Mouse (Mus musculus) Patski (cell line): Measurements from ENCODE around the gene Astn2. TPM values are rescaled to one million over a fixed set of nuclear protein-coding genes. Genes with fewer than 3 reads are reported as not detected.
A peak's percentile ranks its signal among the peaks of the same experiment; 100 is the strongest.

Experiments used
- ATAC-seq: fragments of 100-300 bp; one replicate; pipeline ENCODE4 v1.8.0; 2021
- CTCF ChIA-PET: fragments of 350-600 bp; sonication (Branson Sonifier 250); formaldehyde crosslinking; loops from one replicate; lab custom pipeline; 2022; ENCODE audit warnings: inconsistent platforms; lab: Charles Lee
- POLR2A ChIA-PET: fragments of 350-600 bp; sonication (Branson Sonifier 250); formaldehyde crosslinking; loops from one replicate; lab custom pipeline; 2022; ENCODE audit warnings: antibody characterized with exemption, inconsistent platforms; lab: Charles Lee
- DNase-seq: peaks from one replicate; pipeline ENCODE4 v3.0.0-alpha.2; 2011; ENCODE audit warnings: low read depth, low spot score
- H3K27me3 ChIP-seq: fragments of 371-371 bp; one replicate; pipeline ENCODE4 v1.5.1; 2021
- CTCF ChIP-seq: fragments of 100-300 bp; IDR thresholded peaks from one replicate; pipeline ENCODE4 v1.5.1; 2021
- in situ Hi-C: fragments of 300-500 bp; cut with MboI; formaldehyde crosslinking; loops from 3 replicates; pipeline ENCODE4 v1.11.1; 2018; ENCODE audit warnings: low pct_unique_long_range_greater_than_20kb, mixed read lengths
- polyA plus RNA-seq: library from polyadenylated mRNA; unstranded; gene quantifications from one replicate; pipeline ENCODE4 v1.2.3, GENCODE M21; 2021

Astn2 gene
- polyA plus RNA-seq, 1 experiment from 2014 or later = 0.19 TPM

DNA sequence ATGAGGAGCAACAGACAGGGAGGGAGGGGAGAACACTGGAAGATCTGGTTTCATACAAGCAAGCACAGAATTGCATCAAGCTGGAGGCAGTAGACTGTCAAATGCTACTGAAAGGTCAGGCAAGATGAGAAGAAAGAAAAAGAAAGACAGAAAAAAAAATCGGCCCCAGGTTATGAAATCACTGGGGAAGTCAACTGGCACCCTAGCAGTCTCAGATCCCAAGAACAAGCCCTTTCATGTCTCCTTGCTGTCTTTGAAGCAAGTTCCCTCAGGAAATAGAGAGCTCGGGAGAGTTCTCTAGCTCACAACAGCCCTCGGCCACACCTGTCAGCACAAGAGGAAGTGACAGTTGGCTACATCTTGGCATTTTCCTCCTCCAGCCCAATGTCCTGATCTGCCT is 766.2 kb downstream of the Astn2 start:
- no peak for TF ChIP-seq CTCF
- ATAC-seq (no peak), DNase-seq (no peak)
- in situ Hi-C loops = no loop called here
- no peaks in the 10 kb centered on the region for H3K27me3 ChIP-seq
- CTCF ChIA-PET = no interaction called here
- POLR2A ChIA-PET = no interaction called here

DNA sequence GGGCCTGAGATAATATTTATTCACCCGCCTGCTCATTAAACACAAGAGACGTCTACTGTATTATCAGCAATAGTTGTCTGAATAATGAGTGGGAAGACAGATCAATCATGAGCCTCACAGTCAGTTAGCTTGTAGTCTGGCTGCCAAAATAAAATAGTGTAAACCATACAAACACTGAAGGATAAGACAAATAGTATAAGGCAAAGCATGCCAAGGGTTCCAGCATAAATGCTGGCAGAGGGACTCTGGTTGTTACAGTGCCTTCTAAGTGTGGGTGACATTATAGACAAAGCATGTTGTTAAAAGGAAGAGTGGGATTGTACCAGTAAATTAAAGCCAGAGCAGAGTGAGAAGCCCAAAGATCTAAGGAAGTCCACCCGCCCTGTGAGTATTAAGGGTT is 784.3 kb downstream of the Astn2 start:
- POLR2A ChIA-PET = no interaction called here
- H3K27me3 ChIP-seq = no peaks in the 10 kb centered on the region
- in situ Hi-C loops = no loop called here
- CTCF ChIA-PET = no interaction called here
- ATAC-seq (no peak), DNase-seq (no peak)
- no peak for TF ChIP-seq CTCF

DNA sequence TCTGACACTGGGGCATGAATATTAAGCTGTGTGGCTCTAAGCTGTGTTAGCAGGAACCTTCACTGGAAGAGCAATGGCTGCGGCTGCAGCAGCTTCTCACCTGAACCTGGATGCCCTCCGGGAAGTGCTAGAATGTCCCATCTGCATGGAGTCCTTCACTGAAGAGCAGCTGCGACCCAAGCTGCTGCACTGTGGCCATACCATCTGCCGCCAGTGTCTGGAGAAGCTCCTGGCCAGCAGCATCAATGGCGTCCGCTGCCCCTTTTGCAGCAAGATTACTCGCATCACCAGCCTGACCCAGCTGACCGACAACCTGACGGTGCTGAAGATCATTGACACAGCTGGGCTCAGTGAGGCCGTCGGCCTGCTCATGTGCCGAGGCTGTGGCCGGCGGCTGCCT is 791.3 kb downstream of the Astn2 start:
- ATAC-seq (no peak), DNase-seq (no peak)
- in situ Hi-C loops = no loop called here
- ChIA-PET CTCF (no interaction called here), POLR2A (no interaction called here)
- no peaks in the 10 kb centered on the region for H3K27me3 ChIP-seq
- TF ChIP-seq CTCF = no peak

DNA sequence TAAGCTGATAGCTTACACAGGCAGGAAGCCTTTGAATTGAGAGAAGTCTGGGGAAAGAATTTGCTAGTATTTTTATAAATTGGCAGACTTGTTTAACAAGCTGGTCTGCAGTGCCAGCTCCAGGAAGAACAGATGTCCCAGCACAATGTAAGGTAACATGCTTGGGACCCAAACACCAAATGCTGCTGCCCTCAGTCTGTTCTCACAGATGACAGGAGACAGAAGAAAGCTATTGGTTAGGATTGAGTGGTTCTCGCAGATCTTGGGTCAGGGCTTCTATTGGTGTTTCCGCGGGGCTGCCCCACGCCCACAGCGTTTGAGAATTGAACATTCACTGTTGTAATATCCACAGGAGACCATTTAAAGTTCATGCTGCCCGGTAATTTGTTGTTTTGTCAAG is 793.5 kb downstream of the Astn2 start:
- no peak for TF ChIP-seq CTCF
- no peaks in the 10 kb centered on the region for H3K27me3 ChIP-seq
- ChIA-PET POLR2A (no interaction called here), CTCF (no interaction called here)
- ATAC-seq (no peak), DNase-seq (no peak)
- in situ Hi-C loops = no loop called here

DNA sequence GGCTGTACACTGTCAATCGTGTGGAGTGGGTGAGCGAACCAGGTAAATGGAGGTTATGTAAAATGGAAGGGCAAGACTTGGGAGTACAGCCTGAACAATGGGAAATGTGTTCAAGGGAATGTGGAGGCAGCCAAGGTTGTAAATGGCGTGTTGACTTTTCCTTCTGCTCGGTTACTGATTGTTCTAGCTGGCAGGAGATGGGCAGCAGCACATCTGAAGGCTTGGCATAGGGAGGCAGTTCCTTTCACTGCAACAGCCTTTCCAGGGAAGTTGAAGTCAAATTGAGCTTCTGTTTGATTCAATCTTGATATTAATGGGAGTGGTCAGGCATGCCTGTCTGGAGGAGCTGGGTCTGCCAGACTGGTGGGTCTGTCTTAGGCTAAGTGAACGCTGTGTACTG is 794.1 kb downstream of the Astn2 start:
- no peaks in the 10 kb centered on the region for H3K27me3 ChIP-seq
- ChIA-PET CTCF (no interaction called here), POLR2A (no interaction called here)
- DNase-seq (no peak), ATAC-seq (no peak)
- TF ChIP-seq CTCF = no peak
- in situ Hi-C loops = no loop called here

DNA sequence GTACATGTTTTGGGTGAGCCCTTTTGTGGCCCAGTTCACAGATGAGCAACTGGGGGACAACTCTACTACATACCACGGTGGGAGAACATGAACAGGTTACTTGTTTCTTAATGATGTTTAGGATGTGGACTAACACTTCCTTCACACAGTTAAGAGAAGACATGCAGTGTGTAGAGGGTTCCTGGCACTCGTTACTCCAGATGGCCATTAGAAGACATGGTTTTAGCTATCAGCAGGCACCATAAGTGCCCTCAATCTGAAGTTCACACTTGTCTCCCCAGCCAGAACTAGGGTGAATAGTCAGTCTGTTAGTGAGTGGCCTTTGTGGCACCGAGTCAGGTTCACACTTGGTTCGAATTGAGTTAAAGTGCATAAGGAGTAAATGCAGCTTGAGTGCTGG is 796.3 kb downstream of the Astn2 start:
- no peaks in the 10 kb centered on the region for H3K27me3 ChIP-seq
- in situ Hi-C loops = no loop called here
- DNase-seq (no peak), ATAC-seq (no peak)
- POLR2A ChIA-PET = no interaction called here
- TF ChIP-seq CTCF = no peak
- CTCF ChIA-PET = no interaction called here

DNA sequence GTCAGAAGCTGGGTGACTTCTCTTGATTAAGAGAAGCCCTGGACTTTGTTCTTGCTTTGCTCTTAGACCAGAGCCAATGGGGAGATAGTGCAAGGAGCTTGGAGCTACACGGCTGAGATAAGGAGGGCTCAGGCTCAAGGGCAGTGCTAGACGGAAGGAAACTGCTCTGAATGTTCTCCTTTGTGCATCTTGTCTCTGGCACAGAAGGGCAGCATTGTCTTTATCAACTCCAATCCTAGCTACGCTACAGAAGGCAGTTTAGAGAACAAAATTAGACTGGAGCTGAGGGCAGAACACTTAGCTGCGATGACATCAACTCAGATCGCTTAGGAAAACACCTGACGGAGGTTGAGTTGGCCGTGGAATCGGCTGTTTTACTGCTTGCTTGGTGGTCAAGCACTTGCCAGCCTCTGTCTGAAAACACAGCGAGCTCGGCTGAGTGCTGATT is 797.2 kb downstream of the Astn2 start:
- in situ Hi-C loops = no loop called here
- no peaks in the 10 kb centered on the region for H3K27me3 ChIP-seq
- ChIA-PET POLR2A (interaction anchor here (0.8 kb wide), 1 partner anchor 1059 kb away, joined by 3 read pairs; no protein-coding TSS in a partner anchor), CTCF (interaction anchor here (1.4 kb wide), 1 partner anchor 12 kb away, joined by 5 read pairs; no protein-coding TSS in a partner anchor)
- no peak for DNase-seq
- no peak for TF ChIP-seq CTCF
- ATAC-seq = no peak

DNA sequence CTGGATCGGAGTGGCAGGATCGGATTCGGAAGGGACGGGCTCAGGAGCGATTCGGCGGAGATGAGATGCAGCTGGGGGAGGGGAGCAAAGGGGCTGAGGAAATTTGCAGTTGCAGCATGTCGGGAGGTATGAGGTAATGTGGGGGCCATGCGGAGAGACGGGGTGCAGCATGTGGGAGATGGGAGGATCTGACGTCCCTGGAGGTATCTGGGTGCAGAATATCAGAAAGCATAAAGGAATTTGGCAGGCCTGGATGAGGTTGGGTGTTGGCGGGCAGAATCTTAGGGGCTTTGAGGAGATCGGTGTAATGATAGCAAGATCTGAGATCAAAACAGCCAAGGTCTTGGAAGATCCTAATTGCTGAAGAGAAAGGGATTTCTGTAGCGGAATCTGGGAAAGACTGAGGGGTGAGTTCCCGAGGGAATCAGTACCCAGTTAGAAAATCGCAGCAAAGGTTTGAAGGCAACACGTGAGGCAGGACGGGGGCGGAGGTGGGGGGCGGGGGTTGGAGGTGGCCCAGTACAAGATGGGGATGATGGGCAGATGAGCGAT is 799.2 kb downstream of the Astn2 start:
- no peaks in the 10 kb centered on the region for H3K27me3 ChIP-seq
- ChIA-PET CTCF (no interaction called here), POLR2A (no interaction called here)
- peak; percentile 44 for ATAC-seq
- no peak for DNase-seq
- TF ChIP-seq CTCF = no peak
- in situ Hi-C loops = no loop called here

DNA sequence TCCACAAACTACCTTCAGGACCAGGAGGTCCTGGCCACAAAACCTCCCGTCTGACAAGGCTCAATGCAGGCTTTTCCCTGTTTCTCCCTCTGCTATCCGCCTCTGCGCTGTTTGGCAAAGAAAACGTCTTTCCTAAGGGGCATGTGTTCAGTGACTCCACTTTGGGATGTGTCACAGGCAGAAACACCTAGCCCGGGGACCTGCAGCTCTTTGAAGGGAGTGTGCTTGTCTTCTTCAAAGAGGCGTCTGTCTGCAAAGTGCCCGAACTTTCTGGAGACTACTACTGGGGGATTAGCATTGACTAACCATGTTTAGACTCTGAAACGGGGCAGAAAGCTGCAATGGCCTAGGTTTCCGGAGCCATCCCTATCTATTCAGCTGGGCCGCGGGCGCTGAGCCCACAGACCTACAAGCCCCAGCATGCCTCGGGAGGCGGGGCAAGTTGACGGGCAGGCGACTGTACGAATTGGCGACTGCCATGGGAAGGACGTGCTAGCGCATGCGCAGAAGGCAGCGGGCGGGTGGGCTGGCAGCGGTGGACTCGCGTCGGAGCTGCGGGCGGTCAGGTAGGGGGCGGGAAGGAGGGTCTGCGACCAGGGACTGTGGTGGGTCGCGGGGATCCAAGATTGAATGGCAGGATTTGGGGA is 799.8 kb downstream of the Astn2 start, which contains the start of gene Trim32:
Trim32 (plus strand) TSS at position 483 of the 647 bp plus-strand sequence.
- H3K27me3 ChIP-seq = no peaks in the 10 kb centered on the region
- DNase-seq (peak; percentile 72), ATAC-seq (peak; percentile 96)
- ChIA-PET POLR2A (no interaction called here), CTCF (no interaction called here)
- in situ Hi-C loops = no loop called here
- TF ChIP-seq CTCF = no peak

DNA sequence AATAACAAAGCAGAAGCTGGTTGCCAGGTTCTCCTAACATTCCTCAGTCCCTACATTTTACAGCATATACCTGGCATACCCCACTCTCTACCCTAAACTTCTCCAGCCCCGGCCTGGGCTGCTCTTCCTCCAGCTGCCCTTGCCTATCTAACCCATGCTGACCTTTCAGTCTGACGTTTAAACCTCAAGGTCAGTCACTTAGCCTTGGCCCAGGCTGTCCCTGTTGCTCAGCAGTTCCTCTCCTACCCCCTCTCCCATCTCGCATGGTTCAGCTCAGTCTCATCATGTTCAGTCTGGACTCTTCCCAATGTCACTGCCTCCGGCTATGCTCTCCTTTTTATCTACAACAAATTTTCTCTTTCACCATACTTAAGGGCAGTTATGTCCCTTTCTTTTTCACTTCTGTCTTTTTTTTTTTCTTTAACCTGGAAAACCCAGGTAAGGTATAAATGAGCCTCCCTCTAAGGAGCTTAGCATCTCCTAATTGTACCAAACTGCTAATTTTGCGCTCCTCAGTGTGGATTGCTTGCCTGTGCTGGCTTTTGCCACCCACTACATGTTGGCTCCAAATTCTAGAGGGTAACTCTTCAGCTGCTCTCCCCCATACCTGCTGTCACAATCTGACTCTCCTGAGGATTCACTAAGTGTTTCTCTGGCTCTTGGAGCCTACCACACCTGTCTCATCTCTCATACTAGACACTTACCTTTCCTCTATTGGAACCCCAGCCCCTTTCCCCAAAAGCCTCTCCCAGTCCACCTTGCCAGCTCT is 809.6 kb downstream of the Astn2 start:
- no peak for TF ChIP-seq CTCF
- ChIA-PET CTCF (no interaction called here), POLR2A (no interaction called here)
- in situ Hi-C loops = no loop called here
- ATAC-seq (no peak), DNase-seq (no peak)
- no peaks in the 10 kb centered on the region for H3K27me3 ChIP-seq

DNA sequence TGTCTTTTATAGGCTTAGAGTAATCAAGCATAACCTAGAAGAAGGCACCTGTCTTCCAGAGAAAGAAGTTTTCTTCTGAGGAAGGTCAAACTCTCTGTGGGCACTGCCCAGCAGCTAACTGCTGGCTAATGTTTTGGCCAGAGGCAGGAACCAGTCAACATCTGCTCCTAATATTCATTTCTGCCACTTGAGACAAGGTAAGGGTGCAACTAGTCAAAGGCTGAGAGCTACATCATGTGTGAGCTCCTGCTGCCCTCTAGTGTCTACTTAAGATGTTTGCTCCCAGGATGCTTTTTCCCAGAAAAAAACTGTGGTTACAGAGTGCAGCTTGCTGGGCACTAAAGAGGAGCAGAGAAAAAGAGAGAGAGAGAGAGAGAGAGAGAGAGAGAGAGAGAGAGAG is 814.6 kb downstream of the Astn2 start:
- in situ Hi-C loops = loop anchor here (5.0 to 10.0 kb wide), 4 partner anchors 87 to 1057 kb away; no protein-coding TSS in a partner anchor
- peak; percentile 57 for ATAC-seq
- no peaks in the 10 kb centered on the region for H3K27me3 ChIP-seq
- POLR2A ChIA-PET = no interaction called here
- peak; percentile 37 for DNase-seq
- TF ChIP-seq CTCF = peak; percentile 64
- CTCF ChIA-PET = interaction anchor here (1.1 to 4.2 kb wide), 5 partner anchors 10 to 1056 kb away, joined by 3 to 16 read pairs (median 7); no protein-coding TSS in a partner anchor
